Mouse (Mus musculus): Measurements from ENCODE around the gene Mcts2. TPM values are rescaled to one million over a fixed set of nuclear protein-coding genes. Genes with fewer than 3 reads are reported as not detected.

Gene Mcts2
- total RNA-seq, 2 experiments from 2014 or later, result 7.1 to 8.4 TPM

- ATAC-seq (ENCODE audit: poor library complexity, severe bottlenecking), result no peak
Measured at GRCm38 (mm10) chr2:152683086-152683485, 3.7 kb upstream of the Mcts2 start.

DNA sequence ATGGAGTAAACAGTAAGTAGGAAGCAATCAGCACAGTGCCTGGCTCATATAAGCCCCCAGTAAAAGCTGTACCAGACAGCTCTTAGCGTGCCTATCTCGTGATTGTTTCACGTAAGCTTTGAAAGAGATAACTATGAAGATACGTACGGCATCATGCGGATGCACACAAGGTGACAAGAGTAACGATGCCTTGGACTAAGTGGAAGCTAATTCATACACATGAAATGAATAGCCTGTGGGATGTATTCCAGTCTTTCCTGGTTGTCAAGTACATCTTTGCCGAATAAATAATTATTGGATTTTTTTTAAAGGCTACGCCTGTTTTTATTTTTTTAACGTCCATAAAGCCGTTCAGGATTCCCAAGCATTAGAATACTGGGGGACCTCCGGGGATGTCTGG, 436 bp upstream of the Mcts2 start:
- no peak for ATAC-seq (ENCODE audit: poor library complexity, severe bottlenecking)

DNA sequence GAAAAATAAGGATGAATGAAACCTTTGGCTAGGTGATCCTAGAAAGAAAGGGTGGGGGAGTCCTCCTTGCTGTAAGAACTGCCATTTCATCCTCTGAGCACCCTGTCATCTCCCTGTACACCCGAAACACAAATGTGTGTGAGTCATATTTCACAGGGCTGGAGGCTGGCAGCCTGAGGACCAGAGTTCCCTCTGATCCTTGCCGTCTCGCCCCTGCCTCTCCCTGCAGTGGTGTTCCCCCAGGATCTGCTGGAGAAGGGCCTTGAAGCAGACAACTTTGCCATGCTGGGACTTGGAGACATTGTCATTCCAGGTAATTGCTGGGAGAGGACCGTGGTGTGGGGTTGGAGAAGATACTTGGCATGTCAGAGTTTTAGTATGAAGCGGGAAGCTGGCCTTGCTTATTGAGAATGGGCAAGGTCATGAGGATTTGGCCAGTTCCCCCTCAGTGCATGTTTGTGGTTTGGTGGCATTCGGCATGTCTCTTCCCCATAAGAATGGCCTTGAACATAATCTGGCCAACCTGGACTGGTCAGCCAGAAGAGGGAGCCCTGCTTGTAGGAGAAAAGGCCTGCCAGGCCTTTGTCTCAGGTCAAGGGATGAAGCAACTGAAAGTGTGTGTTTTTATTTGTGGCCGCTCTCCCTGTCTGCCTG, 4.9 kb downstream of the Mcts2 start:
- ATAC-seq (ENCODE audit: poor library complexity, severe bottlenecking), result peak; percentile 41

DNA sequence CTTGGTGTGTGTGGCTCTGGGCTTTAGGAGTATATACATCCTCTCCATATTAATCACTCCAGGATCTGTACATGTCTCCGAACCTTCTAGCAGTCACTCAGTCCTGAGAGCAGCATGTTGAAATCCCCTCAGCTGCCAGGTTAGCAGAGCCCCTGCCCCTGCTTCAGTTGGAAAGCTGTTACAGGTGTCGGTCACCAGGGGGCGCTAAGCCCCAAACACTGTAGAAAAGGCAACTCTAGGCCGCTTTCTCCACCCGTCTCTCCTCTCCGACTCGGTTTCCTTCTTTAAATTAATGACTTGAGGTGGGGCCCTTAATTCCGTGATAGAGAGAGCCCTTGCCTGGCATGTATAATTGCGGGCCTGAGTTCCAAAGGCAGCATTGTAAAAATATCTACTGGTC, 6.4 kb downstream of the Mcts2 start:
- peak; percentile 73 for ATAC-seq (ENCODE audit: poor library complexity, severe bottlenecking)

DNA sequence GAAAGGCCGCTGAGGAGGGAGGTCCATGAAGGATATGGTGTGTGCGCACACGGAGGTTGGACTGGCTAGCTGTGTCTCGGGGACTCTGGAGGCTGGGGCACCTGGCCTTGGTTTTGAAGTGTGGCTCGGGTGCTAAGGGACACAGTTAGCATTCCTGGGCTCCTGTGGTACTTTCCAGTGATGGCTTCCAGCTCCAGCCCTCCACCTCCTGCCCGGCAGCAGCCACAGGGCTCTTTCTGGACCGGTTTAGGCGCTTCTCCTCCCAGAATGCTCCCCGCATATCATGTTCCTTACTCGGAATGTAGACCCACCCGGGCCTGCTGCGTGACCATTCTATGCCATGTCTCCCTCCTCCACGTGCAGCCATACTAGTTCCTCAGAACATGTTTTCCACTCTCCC, 6.9 kb downstream of the Mcts2 start:
- ATAC-seq (ENCODE audit: poor library complexity, severe bottlenecking), result no peak

GRCm38 (mm10) chr2:152694708-152695107, 7.9 kb downstream of the Mcts2 start:
- ATAC-seq (ENCODE audit: poor library complexity, severe bottlenecking), result no peak

DNA sequence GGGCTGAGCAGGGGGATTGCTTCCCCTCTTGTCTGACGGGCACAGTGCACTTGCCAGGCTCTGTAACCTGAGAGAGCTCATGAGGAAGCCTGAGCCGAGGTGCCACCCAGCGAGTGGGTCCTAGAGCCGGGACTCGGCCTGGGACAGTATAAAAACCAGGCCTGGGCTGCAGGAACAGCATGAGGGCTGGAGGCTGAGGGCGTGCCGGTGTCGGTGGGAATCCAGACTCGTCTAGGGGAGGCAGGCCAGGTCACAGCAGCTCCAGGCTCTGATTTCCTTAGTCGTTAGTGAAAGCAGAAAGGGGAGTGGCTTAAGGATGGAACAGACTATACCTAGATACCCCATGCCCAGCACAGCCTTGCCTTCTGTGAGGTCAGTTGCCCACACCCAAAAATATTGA, 9.2 kb downstream of the Mcts2 start:
- no peak for ATAC-seq (ENCODE audit: poor library complexity, severe bottlenecking)

- ATAC-seq (ENCODE audit: poor library complexity, severe bottlenecking), result peak; percentile 93
Measured at GRCm38 (mm10) chr2:152696476-152697164, 9.8 kb downstream of the Mcts2 start.

GRCm38 (mm10) chr2:152700138-152700537, 13.3 kb downstream of the Mcts2 start:
- no peak for ATAC-seq (ENCODE audit: poor library complexity, severe bottlenecking)

- ATAC-seq (ENCODE audit: poor library complexity, severe bottlenecking), result no peak
Measured at GRCm38 (mm10) chr2:152700725-152701124, 13.9 kb downstream of the Mcts2 start.

- ATAC-seq (ENCODE audit: poor library complexity, severe bottlenecking), result no peak
Measured at GRCm38 (mm10) chr2:152703596-152704255, 16.9 kb downstream of the Mcts2 start.

GRCm38 (mm10) chr2:152704256-152704605, 17.4 kb downstream of the Mcts2 start:
- ATAC-seq (ENCODE audit: poor library complexity, severe bottlenecking), result no peak

DNA sequence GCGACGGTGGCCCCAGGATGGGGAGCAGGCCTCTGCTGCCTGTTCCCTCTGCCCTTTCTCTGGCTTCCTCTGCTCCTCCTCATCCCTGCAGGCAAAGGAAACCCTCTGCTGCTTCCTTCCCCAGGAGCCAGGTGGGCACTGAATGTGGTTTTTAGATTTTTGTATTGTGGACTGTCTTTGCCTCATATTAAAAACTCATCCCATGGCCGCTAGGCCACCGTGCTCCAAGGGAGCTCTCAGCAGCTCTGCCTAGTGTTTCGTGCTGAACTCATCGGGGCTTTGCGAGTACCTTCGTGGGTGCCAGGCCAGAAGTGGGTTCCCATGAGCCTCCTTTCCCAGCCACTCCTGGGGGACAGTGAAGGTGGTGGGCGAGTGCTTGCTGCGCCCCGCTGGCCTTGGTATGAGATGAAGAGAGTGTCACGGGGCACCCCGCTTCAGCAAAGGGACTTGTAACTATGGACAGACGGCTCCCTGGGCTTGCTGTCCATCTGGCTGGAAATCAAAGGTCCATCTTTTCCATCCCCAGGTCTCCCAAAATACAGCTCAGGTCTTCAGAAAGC, 18.1 kb downstream of the Mcts2 start:
- no peak for ATAC-seq (ENCODE audit: poor library complexity, severe bottlenecking)

GRCm38 (mm10) chr2:152705993-152706571, 19.2 kb downstream of the Mcts2 start:
- ATAC-seq (ENCODE audit: poor library complexity, severe bottlenecking), result no peak

GRCm38 (mm10) chr2:152707186-152707585, 20.4 kb downstream of the Mcts2 start:
- ATAC-seq (ENCODE audit: poor library complexity, severe bottlenecking), result no peak

- no peak for ATAC-seq (ENCODE audit: poor library complexity, severe bottlenecking)
Measured at GRCm38 (mm10) chr2:152707627-152708026, 20.8 kb downstream of the Mcts2 start.

GRCm38 (mm10) chr2:152709066-152709465, 22.2 kb downstream of the Mcts2 start:
- ATAC-seq (ENCODE audit: poor library complexity, severe bottlenecking), result peak; percentile 74

DNA sequence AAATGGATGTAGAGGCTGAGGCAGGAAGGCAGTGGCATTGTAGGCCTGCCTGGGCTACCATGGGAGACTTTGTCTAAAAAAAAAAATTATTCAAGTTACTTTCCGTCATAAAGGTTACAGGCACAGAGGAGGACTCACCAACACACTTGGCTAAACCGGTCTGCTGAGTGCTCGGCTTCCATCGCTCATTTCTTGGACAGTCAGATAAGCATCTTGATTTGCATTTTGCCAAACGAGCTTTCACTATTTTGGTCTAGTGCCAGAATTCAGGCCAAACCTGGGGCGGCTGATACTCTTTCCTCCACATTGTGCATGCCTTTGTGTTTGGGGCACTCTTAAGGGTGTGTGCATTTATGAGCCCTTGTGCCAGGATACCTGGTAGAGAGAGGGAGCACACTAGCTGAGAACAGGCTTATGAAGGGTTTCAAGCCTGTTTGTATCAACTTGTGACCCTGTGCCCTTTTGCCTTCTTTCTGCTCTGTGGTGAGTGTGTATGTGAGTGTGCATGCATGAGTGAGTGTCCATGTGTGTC, 29.5 kb downstream of the Mcts2 start:
- no peak for ATAC-seq (ENCODE audit: poor library complexity, severe bottlenecking)

- no peak for ATAC-seq (ENCODE audit: poor library complexity, severe bottlenecking)
Measured at GRCm38 (mm10) chr2:152717652-152718051, 30.8 kb downstream of the Mcts2 start.

DNA sequence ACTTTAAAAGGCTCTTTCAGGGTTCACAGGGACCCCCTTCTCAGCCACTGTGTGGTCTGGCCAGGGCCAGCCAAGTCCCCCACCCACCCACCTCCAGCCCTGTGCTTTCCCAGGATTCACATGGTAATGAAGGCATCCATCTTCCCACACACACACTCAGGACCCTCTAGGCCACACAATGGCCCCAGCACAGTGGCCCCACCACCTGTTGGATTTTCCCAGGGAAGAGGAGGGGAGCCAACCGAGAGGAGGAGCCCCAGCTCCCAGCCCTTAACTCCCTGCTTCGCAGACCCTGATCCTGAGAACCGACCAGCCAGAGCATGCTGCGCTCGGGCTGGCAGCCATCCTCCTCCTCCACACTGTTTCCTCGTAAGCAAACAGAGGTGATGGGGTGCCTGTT, 31.2 kb downstream of the Mcts2 start:
- ATAC-seq (ENCODE audit: poor library complexity, severe bottlenecking), result no peak

DNA sequence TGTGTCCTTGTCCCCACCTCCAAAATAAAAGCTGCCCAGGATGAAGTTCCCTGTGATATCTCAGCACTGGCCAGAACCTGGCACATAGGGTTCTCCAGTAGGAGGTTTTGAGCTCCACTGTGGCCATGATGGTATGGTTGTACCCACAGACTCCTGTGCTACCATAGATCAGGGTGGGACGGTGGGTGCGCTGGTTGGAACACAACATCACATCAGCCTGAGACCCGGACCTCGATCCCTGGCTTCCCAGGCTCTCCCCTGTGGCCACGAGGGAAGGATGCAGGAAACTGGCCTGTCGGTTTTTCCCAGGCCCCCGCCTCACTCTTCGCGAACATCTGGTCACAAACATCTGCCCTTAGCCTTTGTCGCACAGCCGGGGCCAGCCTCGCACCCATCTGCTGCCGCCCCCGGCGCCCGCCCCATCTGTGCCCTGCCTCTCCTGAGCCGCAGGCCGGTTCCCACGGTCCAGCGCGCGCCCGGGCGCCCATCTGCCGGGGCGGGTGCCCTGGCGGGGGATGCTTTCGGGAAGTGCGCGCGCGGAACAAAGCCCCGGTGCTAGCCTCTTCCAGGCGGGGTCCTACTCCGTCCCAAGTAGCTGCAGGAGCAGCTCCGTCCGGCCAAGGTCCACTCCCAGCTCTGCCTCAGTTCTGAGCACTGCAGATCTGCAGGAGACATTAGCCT, 37.0 kb downstream of the Mcts2 start:
- peak; percentile 70 for ATAC-seq (ENCODE audit: poor library complexity, severe bottlenecking)
